Mouse (Mus musculus) small intestine, adult 2 months (tissue): ENCODE data around the gene Slc4a8.

Experiments
- CTCF ChIP-seq: fragments of 200-500 bp; IDR thresholded peaks from 2 replicates; pipeline ENCODE4 v1.5.1; 2012; ENCODE audit warnings: low read depth, mild to moderate bottlenecking, control low read depth, inconsistent platforms, low read length, moderate library complexity, mixed read lengths; ENCODE audit not compliant: insufficient replicate concordance, insufficient read length; ENCODE audit errors: extremely low read depth
- POLR2A ChIP-seq: fragments of 200-500 bp; IDR thresholded peaks from 2 replicates; pipeline ENCODE4 v1.6.1; 2012; ENCODE audit warnings: low read depth, mild to moderate bottlenecking, control low read depth, inconsistent platforms, low read length, moderate library complexity

DNA sequence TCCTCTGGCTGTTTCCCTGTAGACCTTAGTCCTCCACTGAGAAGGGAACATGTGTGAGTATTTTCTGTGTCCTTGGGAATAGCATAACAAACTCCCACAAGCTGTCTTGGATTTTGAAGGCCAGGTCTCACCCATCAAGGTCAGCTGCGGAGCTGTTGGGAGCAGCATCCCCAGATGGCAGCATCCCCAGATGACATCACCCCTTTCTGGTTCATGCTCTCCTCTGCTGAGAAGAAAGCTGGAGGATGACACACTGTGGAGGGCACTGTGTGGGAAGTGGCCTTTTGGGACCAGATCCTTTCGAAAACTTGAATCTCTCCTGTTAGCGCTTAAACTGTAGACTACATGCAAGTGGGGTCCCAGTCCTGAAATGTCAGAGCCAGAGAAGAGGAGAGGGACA, 14.9 kb downstream of the Slc4a8 start:
- no peak for TF ChIP-seq CTCF
- TF ChIP-seq POLR2A = no peak
